In genomic region chr10:43727746-43728145, GRCm38 (mm10) we compare ENCODE assay signal across 22 mouse cellular contexts.
DNase-seq lines count a peak whose midpoint lies in the region; ATAC-seq lines count a peak whose summit lies in the region.
"Had no signal": no experiment of that assay in that cellular context is flagged by ENCODE, and none has a peak within 500 bp of the region (broad histone marks: within the 10 kb centered on the region; RNA-seq: fewer than 3 reads in every experiment).

No protein-coding gene starts in this region.

- no peak overlapping the region for H3K27ac ChIP-seq in liver, embryonic 12.5 days
- H3K27ac ChIP-seq: embryonic facial prominence, embryonic 10.5 days; forebrain, embryonic 13.5 days; gastrocnemius, adult 2 months; heart, embryonic 13.5 days; hindbrain, embryonic 12.5 days had no signal

- DNase-seq in thymus, postnatal 0 days (ENCODE audit: low spot score), result peak; percentile 16
- DNase-seq in thymus, adult 18-20 months, result no peak
- DNase-seq in naive thymus-derived CD4-positive, alpha-beta T cell, adult 2 months (ENCODE audit: low read depth), result peak; percentile 35
- DNase-seq in adrenal gland, adult (ENCODE audit: inconsistent age in 2 of 2, low spot score in 1 of 2), result no peak
- DNase-seq in cerebellum, postnatal 4 days (ENCODE audit: low spot score in 2 of 2), result no peak
- DNase-seq: adrenal gland, postnatal 10 days; cerebellum, adult 11 months; cerebellum, adult 8-10 months; cerebellum, postnatal 14 days; gastrocnemius, adult 2 months; gastrocnemius, postnatal 25 days; heart, adult 11 months; heart, postnatal 36 days had no signal

- no peak overlapping the region for H3K4me3 ChIP-seq in liver, embryonic 12.5 days
- H3K4me3 ChIP-seq: embryonic facial prominence, embryonic 10.5 days; forebrain, embryonic 13.5 days; gastrocnemius, adult 2 months; heart, embryonic 13.5 days; hindbrain, embryonic 12.5 days had no signal

- WGBS in liver, embryonic 12.5 days (ENCODE audit: insufficient replicate concordance), result 31% methylated on average over 6 of the region's 6 CpGs

- H3K27me3 ChIP-seq in liver, embryonic 12.5 days (replicated peaks), result peaks cover 25% of the 10 kb centered on the region; the same call in 1 of the 2 replicates
- H3K27me3 ChIP-seq: forebrain, embryonic 13.5 days; heart, embryonic 13.5 days; hindbrain, embryonic 12.5 days had no signal

- H3K36me3 ChIP-seq in liver, embryonic 12.5 days, result no peaks in the 10 kb centered on the region
- H3K36me3 ChIP-seq: embryonic facial prominence, embryonic 10.5 days; G1E; heart, embryonic 13.5 days; hindbrain, embryonic 12.5 days had no signal

- no peak overlapping the region for H3K9ac ChIP-seq in liver, embryonic 12.5 days
- H3K9ac ChIP-seq: forebrain, embryonic 13.5 days; heart, embryonic 13.5 days; hindbrain, embryonic 12.5 days had no signal

- ATAC-seq in common myeloid progenitor, adult 5-6 weeks (replicated peaks; ENCODE audit: low read depth, poor library complexity, severe bottlenecking), result peak; percentile 82
- peak; percentile 65 for ATAC-seq in megakaryocyte, adult 5-6 weeks (ENCODE audit: poor library complexity, severe bottlenecking)
- ATAC-seq in liver, embryonic 12.5 days, result no peak
- ATAC-seq: forebrain, embryonic 13.5 days; hindbrain, embryonic 16.5 days had no signal

- no peak overlapping the region for H3K4me2 ChIP-seq in liver, embryonic 12.5 days
- H3K4me2 ChIP-seq: forebrain, embryonic 13.5 days; heart, embryonic 13.5 days; hindbrain, embryonic 12.5 days had no signal

- H3K9me3 ChIP-seq in liver, embryonic 12.5 days (replicated peaks), result no peaks in the 10 kb centered on the region
- H3K9me3 ChIP-seq: embryonic facial prominence, embryonic 10.5 days; forebrain, embryonic 13.5 days; G1E; hindbrain, embryonic 12.5 days had no signal

- H3K4me1 ChIP-seq in liver, embryonic 12.5 days, result peaks cover 16% of the 10 kb centered on the region

Comparison
In these comparisons a context has a peak if more than half of its experiments do, and no peak if none do; other contexts are left out.
1. DNase-seq: peak in thymus, postnatal 0 days (single experiment) and naive thymus-derived CD4-positive, alpha-beta T cell, adult 2 months (single experiment); none in thymus, adult 18-20 months (0 of 2), adrenal gland, adult (0 of 2) and cerebellum, postnatal 4 days (0 of 2).